Mouse (Mus musculus): ENCODE results near the gene Tnfaip8l1. TPM values are rescaled to one million over a fixed set of nuclear protein-coding genes. Genes with fewer than 3 reads are reported as not detected.

Tnfaip8l1 gene
- total RNA-seq, 2 experiments from 2014 or later: 3.2 to 4.4 TPM

DNA sequence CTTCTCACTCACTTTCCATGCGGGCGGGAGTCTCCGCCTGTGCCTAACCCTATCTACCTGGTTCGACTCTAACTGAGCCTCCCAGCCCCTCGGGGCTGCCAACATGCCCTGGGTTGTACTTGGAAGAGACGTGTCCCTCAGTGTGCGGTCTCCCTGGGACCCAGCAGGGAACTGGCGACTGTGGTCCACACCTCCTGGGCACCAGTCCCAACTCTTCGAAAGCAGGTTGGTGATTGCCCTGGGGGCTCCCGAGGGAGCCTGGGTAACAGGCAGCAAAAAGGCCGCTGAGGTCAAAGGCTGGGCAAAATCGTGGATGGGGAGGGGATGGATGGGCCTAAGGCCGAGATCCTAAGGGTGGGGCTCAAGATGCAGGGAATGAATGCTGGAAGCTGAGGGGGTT lies 55.4 kb downstream of the Tnfaip8l1 start:
- no peak for ATAC-seq (ENCODE audit: poor library complexity, severe bottlenecking)

DNA sequence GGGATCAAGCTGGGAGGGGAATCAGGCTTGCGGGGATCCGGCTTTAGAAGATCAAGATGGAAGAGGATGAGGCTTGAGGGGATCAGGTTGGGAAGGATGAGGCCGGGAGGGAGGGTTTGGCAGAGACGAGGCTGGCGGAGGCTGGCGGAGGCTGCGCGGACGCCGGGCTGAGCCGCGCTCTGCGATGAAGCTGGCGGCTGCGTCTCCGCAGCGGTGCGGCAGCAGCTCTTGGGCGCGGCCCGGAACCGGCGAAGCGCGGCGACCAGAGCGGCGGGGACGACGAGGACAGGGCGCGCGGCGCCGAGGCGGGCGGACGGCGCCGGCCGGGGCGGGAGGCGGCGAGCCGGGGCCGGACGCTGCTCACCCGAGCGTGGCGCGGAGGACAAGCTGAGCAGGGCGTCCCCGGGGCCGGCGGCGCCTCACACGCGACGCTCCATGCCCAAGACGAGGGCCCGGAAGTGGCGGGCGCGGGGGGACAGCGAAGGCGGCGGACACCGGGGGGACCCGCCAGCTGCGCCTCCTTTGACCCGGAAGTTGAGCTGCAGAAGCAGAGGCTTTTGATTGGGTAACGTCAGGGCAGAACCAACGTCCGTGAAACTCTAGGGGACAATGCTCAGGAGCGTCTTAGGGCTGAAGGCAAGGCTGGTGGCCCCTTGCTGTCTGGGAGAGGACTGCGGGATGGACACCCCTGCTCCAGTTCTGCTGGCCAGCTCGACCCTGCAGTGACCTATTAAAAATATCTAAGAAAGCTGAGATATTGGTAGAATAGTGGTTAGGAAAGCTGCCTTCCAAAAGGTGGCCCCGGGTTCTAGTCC lies 56.3 kb downstream of the Tnfaip8l1 start, which contains the start of gene Dpp9:
TSS of gene Dpp9 (minus strand) at position 529 of the 815 bp plus-strand sequence.
- peak; percentile 97 for ATAC-seq (ENCODE audit: poor library complexity, severe bottlenecking)

DNA sequence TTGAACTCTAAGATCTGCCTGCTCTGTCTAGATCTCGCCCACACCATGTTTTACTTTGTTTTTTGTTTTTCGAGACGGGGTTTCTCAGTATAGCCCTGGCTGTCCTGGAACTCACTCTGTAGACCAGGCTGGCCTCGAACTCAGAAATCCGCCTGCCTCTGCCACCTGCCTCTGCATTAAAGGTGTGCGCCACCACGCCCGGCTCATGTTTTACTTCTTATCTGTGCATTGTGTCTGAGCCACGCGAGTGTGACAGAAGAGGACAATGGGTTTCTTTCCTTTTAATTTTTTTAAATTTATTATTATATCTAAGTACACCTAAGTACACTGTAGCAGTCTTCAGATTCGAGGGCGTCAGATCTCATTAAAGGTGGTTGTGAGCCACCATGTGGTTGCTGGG lies 57.0 kb downstream of the Tnfaip8l1 start:
- no peak for ATAC-seq (ENCODE audit: poor library complexity, severe bottlenecking)

DNA sequence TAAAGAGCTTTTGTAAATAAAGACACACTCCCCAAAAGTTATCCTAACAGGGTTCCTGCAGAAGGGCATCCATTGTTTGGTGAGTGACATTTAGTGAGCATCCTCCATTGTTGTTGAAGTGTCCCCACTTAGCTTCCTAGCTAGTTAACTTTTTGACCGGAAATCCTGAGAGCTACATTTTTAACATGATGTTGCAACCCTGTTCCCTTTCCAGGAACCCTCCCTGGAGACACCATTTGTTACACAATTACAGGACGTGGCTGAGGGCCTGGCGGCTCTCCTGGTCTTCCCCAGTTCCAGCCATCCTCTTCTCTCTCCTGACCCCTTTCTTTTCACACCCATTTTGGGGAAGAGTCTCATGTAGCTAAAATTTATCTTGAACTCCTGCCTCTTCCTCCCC lies 57.5 kb downstream of the Tnfaip8l1 start:
- peak; percentile 46 for ATAC-seq (ENCODE audit: poor library complexity, severe bottlenecking)

Other genes with a start within 250 kb of the Tnfaip8l1 start
- 9.1 and 12.0 TPM in 2 replicates for gene Zfp119b, start 213.0 kb upstream of the Tnfaip8l1 start, total RNA-seq (2015)
- 4.6 and 7.0 TPM in 2 replicates for gene Zfp119b, start 213.0 kb upstream of the Tnfaip8l1 start, total RNA-seq (2017)
- 31.8 and 36.1 TPM in 2 replicates for gene Ebi3, start 209.8 kb upstream of the Tnfaip8l1 start, total RNA-seq (2015)
- gene Ebi3, start 209.8 kb upstream of the Tnfaip8l1 start, total RNA-seq (2017): 16.6 and 34.0 TPM in 2 replicates
- 6.3 and 10.9 TPM in 2 replicates for gene Yju2, start 203.4 kb upstream of the Tnfaip8l1 start, total RNA-seq (2015)
- 14.7 and 17.1 TPM in 2 replicates for gene Yju2, start 203.4 kb upstream of the Tnfaip8l1 start, total RNA-seq (2017)
- gene Shd, start 192.0 kb upstream of the Tnfaip8l1 start, total RNA-seq (2015): not detected in 2 replicates
- 0.88 TPM in 1 of 2 replicates, not detected in the other for gene Shd, start 192.0 kb upstream of the Tnfaip8l1 start, total RNA-seq (2017)
- not detected in 2 replicates for gene Fsd1, start 176.0 kb upstream of the Tnfaip8l1 start, total RNA-seq (2015)
- not detected in 2 replicates for gene Fsd1, start 176.0 kb upstream of the Tnfaip8l1 start, total RNA-seq (2017)
- 0.25 and 0.62 TPM in 2 replicates for gene Stap2, start 156.9 kb upstream of the Tnfaip8l1 start, total RNA-seq (2015)
- 0.22 and 0.24 TPM in 2 replicates for gene Stap2, start 156.9 kb upstream of the Tnfaip8l1 start, total RNA-seq (2017)
- 23.2 and 28.6 TPM in 2 replicates for gene Mpnd, start 156.8 kb upstream of the Tnfaip8l1 start, total RNA-seq (2015)
- 95.5 and 112 TPM in 2 replicates for gene Mpnd, start 156.8 kb upstream of the Tnfaip8l1 start, total RNA-seq (2017)
- gene Sh3gl1, start 125.8 kb upstream of the Tnfaip8l1 start, total RNA-seq (2015): 21.7 and 22.3 TPM in 2 replicates
- gene Sh3gl1, start 125.8 kb upstream of the Tnfaip8l1 start, total RNA-seq (2017): 28.4 and 35.0 TPM in 2 replicates
- gene Chaf1a, start 122.0 kb upstream of the Tnfaip8l1 start, total RNA-seq (2015): 8.1 and 9.6 TPM in 2 replicates
- gene Chaf1a, start 122.0 kb upstream of the Tnfaip8l1 start, total RNA-seq (2017): 18.3 and 22.2 TPM in 2 replicates
- 12.9 and 13.2 TPM in 2 replicates for gene Ubxn6, start 87.4 kb upstream of the Tnfaip8l1 start, total RNA-seq (2015)
- 17.0 and 30.7 TPM in 2 replicates for gene Ubxn6, start 87.4 kb upstream of the Tnfaip8l1 start, total RNA-seq (2017)
- gene Hdgfl2, start 82.8 kb upstream of the Tnfaip8l1 start, total RNA-seq (2015): 14.9 and 17.9 TPM in 2 replicates
- 43.4 and 52.8 TPM in 2 replicates for gene Hdgfl2, start 82.8 kb upstream of the Tnfaip8l1 start, total RNA-seq (2017)
- 0.09 TPM in 2 replicates for gene Plin4, start 52.7 kb upstream of the Tnfaip8l1 start, total RNA-seq (2015)
- 0.18 TPM in 1 of 2 replicates, not detected in the other for gene Plin4, start 52.7 kb upstream of the Tnfaip8l1 start, total RNA-seq (2017)
- gene Plin5, start 44.9 kb upstream of the Tnfaip8l1 start, total RNA-seq (2015): 0.18 TPM in 1 of 2 replicates, not detected in the other
- 0.45 TPM in 1 of 2 replicates, not detected in the other for gene Plin5, start 44.9 kb upstream of the Tnfaip8l1 start, total RNA-seq (2017)
- 17.6 and 20.1 TPM in 2 replicates for gene Lrg1, start 40.5 kb upstream of the Tnfaip8l1 start, total RNA-seq (2015)
- 23.9 and 33.9 TPM in 2 replicates for gene Lrg1, start 40.5 kb upstream of the Tnfaip8l1 start, total RNA-seq (2017)
- gene Sema6b, start 22.1 kb upstream of the Tnfaip8l1 start, total RNA-seq (2015): 1.5 TPM in 2 replicates
- gene Sema6b, start 22.1 kb upstream of the Tnfaip8l1 start, total RNA-seq (2017): 2.0 and 2.7 TPM in 2 replicates
- gene Mydgf, start 21.4 kb downstream of the Tnfaip8l1 start, total RNA-seq (2015): 27.0 and 32.5 TPM in 2 replicates
- 25.7 and 29.1 TPM in 2 replicates for gene Mydgf, start 21.4 kb downstream of the Tnfaip8l1 start, total RNA-seq (2017)
- gene Dpp9, start 56.4 kb downstream of the Tnfaip8l1 start, total RNA-seq (2015): 25.4 and 26.2 TPM in 2 replicates
- 17.3 and 18.1 TPM in 2 replicates for gene Dpp9, start 56.4 kb downstream of the Tnfaip8l1 start, total RNA-seq (2017)
- 10.2 and 11.8 TPM in 2 replicates for gene Fem1a, start 94.3 kb downstream of the Tnfaip8l1 start, total RNA-seq (2015)
- gene Fem1a, start 94.3 kb downstream of the Tnfaip8l1 start, total RNA-seq (2017): 15.7 and 16.9 TPM in 2 replicates
- 14.3 and 15.0 TPM in 2 replicates for gene Ticam1, start 114.3 kb downstream of the Tnfaip8l1 start, total RNA-seq (2015)
- 6.0 and 6.1 TPM in 2 replicates for gene Ticam1, start 114.3 kb downstream of the Tnfaip8l1 start, total RNA-seq (2017)
- gene Plin3, start 130.4 kb downstream of the Tnfaip8l1 start, total RNA-seq (2015): 7.1 and 9.1 TPM in 2 replicates
- 28.3 and 29.2 TPM in 2 replicates for gene Plin3, start 130.4 kb downstream of the Tnfaip8l1 start, total RNA-seq (2017)
- gene Arrdc5, start 137.8 kb downstream of the Tnfaip8l1 start, total RNA-seq (2015): not detected in 2 replicates
- not detected in 2 replicates for gene Arrdc5, start 137.8 kb downstream of the Tnfaip8l1 start, total RNA-seq (2017)
- 39.3 and 52.3 TPM in 2 replicates for gene Uhrf1, start 140.8 kb downstream of the Tnfaip8l1 start, total RNA-seq (2015)
- gene Uhrf1, start 140.8 kb downstream of the Tnfaip8l1 start, total RNA-seq (2017): 83.7 and 101 TPM in 2 replicates
- gene Kdm4b, start 163.6 kb downstream of the Tnfaip8l1 start, total RNA-seq (2015): 8.0 and 10.8 TPM in 2 replicates
- gene Kdm4b, start 163.6 kb downstream of the Tnfaip8l1 start, total RNA-seq (2017): 6.7 and 7.1 TPM in 2 replicates

Data from megakaryocyte, adult 5-6 weeks (primary cell).